ENCODE assay signal across 9 mouse cellular contexts in the genomic region with DNA sequence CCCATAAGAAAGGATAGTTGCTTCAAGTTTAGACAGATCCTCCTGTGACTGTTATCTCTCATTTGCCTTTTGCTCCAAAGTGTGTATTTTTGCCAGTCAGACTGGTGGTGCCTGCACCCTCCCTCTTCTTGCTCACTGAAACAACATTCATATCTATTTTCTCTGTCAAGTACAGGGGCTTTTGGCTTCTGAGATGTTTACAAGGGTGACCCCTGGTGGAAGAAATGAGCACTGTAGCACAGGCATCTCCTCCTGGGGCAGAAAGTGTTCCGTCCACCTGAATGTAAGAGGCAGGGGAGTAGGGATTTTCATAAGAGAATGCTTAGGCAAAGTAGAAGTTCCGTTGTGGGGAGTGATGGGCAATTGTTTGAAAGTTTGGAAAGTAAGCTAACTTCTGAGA. TPM values are rescaled to one million over a fixed set of nuclear protein-coding genes. Genes with fewer than 3 reads are reported as not detected.
DNase-seq lines count a peak whose midpoint lies in the region; ATAC-seq and TF ChIP-seq lines count a peak whose summit lies in the region.
"Had no signal": no experiment of that assay in that cellular context is flagged by ENCODE, and none has a peak within 500 bp of the region (broad histone marks: within the 10 kb centered on the region; RNA-seq: fewer than 3 reads in every experiment).

No protein-coding gene starts in this region.

- no peak overlapping the region for H3K9ac ChIP-seq in liver, embryonic 12.5 days
- no peak overlapping the region for H3K9ac ChIP-seq in limb, embryonic 14.5 days (ENCODE audit: low read depth, low read length, severe bottlenecking)

- no peaks in the 10 kb centered on the region for H3K4me1 ChIP-seq in liver, embryonic 12.5 days
- H3K4me1 ChIP-seq in limb, embryonic 14.5 days (ENCODE audit: control insufficient read depth, insufficient read depth, low read length), result no peaks in the 10 kb centered on the region

- WGBS in liver, embryonic 12.5 days (ENCODE audit: insufficient replicate concordance), result 22% methylated on average over 2 of the region's 2 CpGs
- WGBS in limb, embryonic 14.5 days, result 31% methylated on average over 2 of the region's 2 CpGs

- no peak overlapping the region for H3K4me3 ChIP-seq in liver, embryonic 12.5 days
- no peak overlapping the region for H3K4me3 ChIP-seq in limb, embryonic 14.5 days (replicated peaks; ENCODE audit: low read length)
- H3K4me3 ChIP-seq: erythroblast, embryonic 14.5 days had no signal

- no peaks in the 10 kb centered on the region for H3K36me3 ChIP-seq in liver, embryonic 12.5 days
- H3K36me3 ChIP-seq in limb, embryonic 14.5 days (ENCODE audit: control insufficient read depth, insufficient read depth, low read length), result no peaks in the 10 kb centered on the region

- TF ChIP-seq POLR2A in limb, embryonic 14.5 days (IDR thresholded peaks at IDR 0.05; ENCODE audit: borderline replicate concordance, extremely low read depth, insufficient read depth, insufficient read length), result no peak

- H3K9me3 ChIP-seq in liver, embryonic 12.5 days (replicated peaks), result no peaks in the 10 kb centered on the region
- H3K9me3 ChIP-seq in limb, embryonic 14.5 days (ENCODE audit: control insufficient read depth, low read length), result no peaks in the 10 kb centered on the region

- H3K4me2 ChIP-seq in liver, embryonic 12.5 days, result no peak overlapping the region
- H3K4me2 ChIP-seq in limb, embryonic 14.5 days (replicated peaks; ENCODE audit: low read depth, low read length, severe bottlenecking), result no peak overlapping the region

- H3K27me3 ChIP-seq in liver, embryonic 12.5 days (replicated peaks), result 0 out of 2 replicates have a peak, but pooled peaks cover 3% of the 10 kb centered on the region
- no peaks in the 10 kb centered on the region for H3K27me3 ChIP-seq in limb, embryonic 14.5 days (ENCODE audit: control insufficient read depth, insufficient read depth, low read length)

- no peak for ATAC-seq in liver, embryonic 12.5 days
- peak; percentile 67 for ATAC-seq in limb, embryonic 14.5 days (ENCODE audit: low FRiP score, low read depth)

- H3K27ac ChIP-seq in liver, embryonic 12.5 days, result no peak overlapping the region
- no peak overlapping the region for H3K27ac ChIP-seq in limb, embryonic 14.5 days (replicated peaks; ENCODE audit: low read depth, low read length)

- peak; percentile 60 for DNase-seq in liver
- peak; percentile 34 for DNase-seq in cerebellum, adult 11-12 months
- peak; percentile 37 to 80 for DNase-seq in frontal cortex, postnatal 14 days (ENCODE audit: low spot score in 2 of 2)
- DNase-seq in kidney, adult 8-10 months, result peak; percentile 67 to 88
- DNase-seq in limb, embryonic 14.5 days (ENCODE audit: low spot score), result peak; percentile 79
- DNase-seq in ovary, postnatal 14 days (ENCODE audit: low spot score), result peak; percentile 73
- peak; percentile 80 for DNase-seq in thymus, postnatal 0 days (ENCODE audit: low spot score)

RNA-seq across cellular contexts. Expression of gene Tango6, which starts 35.5 kb away (rescaled TPM):
- polyA plus RNA-seq in liver, embryonic 12.5 days (2016; fragmentation: Nextera tagmentation; extraction: Ambion mirVana), result 6.0 and 6.4 TPM in 2 replicates
- 5.9 and 6.5 TPM in 2 replicates for polyA plus RNA-seq in limb, embryonic 14.5 days (2012; rRNA removed)
- 6.5 and 7.0 TPM in 2 replicates for polyA plus RNA-seq in limb, embryonic 14.5 days (2014; fragmentation: Nextera tagmentation; extraction: Ambion mirVana)
- polyA plus RNA-seq in thymus, postnatal 0 days (2015; fragmentation: Nextera tagmentation; extraction: Ambion mirVana), result 5.5 and 5.7 TPM in 2 replicates

RNA-seq across cellular contexts. Expression of gene Cdh1, which starts 44.2 kb away (rescaled TPM):
- 10.7 and 11.4 TPM in 2 replicates for polyA plus RNA-seq in liver, embryonic 12.5 days (2016; fragmentation: Nextera tagmentation; extraction: Ambion mirVana)
- 21.7 and 25.2 TPM in 2 replicates for polyA plus RNA-seq in limb, embryonic 14.5 days (2012; rRNA removed)
- 56.1 and 58.6 TPM in 2 replicates for polyA plus RNA-seq in limb, embryonic 14.5 days (2014; fragmentation: Nextera tagmentation; extraction: Ambion mirVana)
- 22.8 and 25.7 TPM in 2 replicates for polyA plus RNA-seq in thymus, postnatal 0 days (2015; fragmentation: Nextera tagmentation; extraction: Ambion mirVana)
- polyA plus RNA-seq: erythroblast, embryonic 14.5 days had no signal
